Mouse (Mus musculus) large intestine, adult 2 months (tissue): ENCODE measurements at regions not wholly inside any gene's neighbourhood (a gene's known extent, or its start where the extent isn't known, plus 50 kb on each side); places are given as distances from the start of the nearest gene placed in this dataset.

ENCODE experiments used
- DNase-seq: peaks from one replicate; pipeline ENCODE4 v3.0.0-alpha.2; 2012; ENCODE audit warnings: low read depth, low spot score
- WGBS: fragments of 180-500 bp; shearing (Covaris S2); methylation state at CpG from one replicate; pipeline ENCODE4 v1.1.7; 2018; 5-methylcytosine and 5-hydroxymethylcytosine counted together

DNA sequence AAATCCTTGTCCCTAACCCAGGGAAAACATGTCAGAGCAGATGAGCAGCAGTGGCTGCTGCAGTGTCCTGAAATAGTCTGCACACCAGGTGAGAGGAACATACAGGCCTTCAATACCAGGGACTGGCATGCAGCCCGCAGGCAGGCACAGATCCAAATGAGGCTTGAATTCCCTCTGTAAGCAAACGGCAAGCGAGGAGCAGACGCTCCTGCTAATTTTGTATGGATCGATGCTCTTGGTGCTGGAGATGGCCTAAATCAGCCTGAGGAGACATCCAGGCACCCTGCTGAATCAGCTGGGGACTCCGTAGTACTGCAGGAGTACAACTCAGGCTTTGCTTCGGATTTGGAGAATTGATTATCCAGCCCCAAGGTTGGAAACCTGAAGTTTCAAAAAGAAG, 1273.2 kb downstream of the Gsdmc2 start:
- WGBS, result 72% methylated on average over 7 of the region's 7 CpGs
- no peak for DNase-seq

DNA sequence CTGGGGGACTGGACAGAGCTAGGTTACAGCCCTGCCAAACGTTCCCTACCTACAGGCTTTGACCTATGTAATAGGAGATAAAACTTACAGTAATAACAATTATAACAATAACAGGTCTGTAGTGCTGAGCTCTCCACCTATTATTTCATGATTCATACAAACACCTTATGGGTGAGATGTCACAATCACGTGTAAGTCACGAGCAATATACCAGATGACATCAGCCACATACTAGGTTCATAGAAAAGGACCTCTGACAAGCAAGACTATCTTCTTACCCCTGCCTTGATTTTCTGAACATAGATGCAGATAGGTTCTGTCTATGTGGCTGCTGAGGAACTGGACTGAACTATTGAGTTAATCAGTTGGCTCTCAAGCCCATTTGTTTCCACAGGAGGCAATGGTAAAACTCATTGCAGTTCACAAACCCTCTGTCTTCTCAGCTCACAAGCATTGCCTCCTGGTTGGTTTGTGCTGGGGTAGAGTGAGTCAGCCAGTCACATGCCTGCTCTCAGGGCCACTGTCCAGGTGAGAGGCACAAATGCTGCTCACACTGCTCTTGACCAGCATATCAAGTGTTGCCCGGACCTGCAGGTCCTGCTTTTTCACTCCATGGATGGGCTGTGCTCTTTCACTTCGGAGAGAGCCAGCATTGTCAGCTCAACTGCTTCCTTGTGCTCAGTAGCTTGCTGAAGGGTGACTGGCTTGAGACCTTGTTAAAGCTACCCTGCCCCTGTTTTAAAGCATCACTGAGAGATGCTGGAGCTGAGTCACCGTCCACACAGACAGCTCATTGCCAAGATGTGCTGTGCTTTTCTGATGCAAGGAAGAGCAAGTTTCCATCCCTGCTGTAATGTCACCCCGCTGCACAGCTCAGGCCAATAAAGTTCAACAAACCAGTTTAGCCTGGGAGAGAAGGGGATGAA, 1275.9 kb downstream of the Gsdmc2 start:
- WGBS, result 49% methylated on average over 7 of the region's 7 CpGs
- DNase-seq, result no peak

DNA sequence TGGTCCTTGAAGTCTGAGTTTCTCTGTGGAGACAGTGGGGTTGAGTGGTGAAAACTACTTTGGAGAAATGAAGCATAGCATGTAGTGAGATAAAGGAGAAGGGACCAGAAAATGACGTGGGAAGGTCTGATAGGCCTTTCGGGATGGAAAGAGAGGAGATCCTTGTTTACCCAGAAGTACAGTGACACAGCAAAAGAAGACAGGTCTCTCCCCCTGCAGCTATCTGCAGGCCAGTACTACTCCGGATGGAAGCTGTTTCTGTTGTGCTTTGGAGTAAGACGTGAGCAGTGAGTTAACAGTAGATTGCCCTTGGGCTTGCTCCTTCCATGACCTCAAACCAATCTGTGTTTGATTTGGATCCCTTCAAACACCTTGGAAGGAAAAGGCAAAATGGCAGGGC, 1277.5 kb downstream of the Gsdmc2 start:
- DNase-seq, result no peak
- 90% methylated on average over 4 of the region's 4 CpGs for WGBS

DNA sequence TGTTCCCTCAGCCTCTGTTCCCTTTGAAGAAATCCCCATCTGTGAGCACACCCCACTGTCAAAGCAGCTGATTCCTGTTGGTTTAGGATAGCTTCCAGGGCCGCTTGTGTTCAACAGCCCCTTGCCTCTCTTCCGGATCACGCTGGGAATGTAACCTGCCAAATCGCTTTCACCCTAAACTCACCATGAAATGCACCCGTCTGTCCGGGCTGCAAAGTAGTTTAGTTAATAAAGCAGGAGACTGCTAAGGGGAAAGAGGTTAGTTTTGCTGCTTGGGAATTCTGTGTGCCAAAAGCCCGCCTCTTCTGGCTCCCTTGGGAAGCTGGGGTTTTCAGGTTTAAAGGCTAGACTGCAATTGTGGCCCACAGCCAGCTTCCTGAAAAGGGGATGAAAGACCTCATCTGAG, 1278.9 kb downstream of the Gsdmc2 start:
- 12% methylated on average over 7 of the region's 7 CpGs for WGBS
- DNase-seq, result no peak

DNA sequence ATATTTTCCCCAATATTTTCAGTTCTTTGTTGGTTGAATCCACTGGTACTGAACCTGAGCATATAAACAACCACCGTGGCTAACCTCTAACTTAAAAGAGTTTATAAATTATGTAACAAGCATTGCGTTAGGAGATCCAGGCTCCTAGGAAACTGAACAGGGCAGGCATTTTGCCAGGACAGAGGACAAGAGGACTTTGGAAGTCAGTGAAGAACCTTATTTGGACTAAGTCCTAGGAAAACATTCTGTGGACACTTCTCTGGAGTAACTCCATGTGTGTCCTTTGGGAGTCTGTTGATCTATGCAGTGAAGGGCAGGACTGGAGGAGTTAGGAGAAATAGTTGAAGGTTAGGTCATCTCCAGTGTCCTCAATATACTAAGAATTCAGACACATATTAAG, 1311.7 kb downstream of the Gsdmc2 start:
- 58% methylated on average over 2 of the region's 2 CpGs for WGBS
- DNase-seq, result no peak

DNA sequence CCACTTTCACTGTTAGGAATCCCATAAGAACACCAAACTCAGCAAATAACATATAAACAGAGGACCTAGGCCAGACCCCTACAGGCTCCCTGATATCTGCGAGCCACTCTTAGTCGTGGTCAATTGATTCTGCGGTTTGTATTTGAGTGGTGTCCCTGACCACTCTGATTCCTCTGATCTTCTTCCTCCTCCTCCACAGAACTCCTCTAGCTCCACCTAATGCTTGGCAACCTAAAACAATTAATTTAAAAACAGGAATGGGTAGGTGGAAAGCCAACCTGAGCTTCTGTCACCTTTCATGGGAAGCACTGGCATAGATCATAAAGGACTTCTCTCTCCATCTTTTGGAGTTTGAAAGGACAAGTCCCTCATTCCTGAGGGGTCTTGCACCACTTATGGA, 1316.0 kb downstream of the Gsdmc2 start:
- 75% methylated on average over 3 of the region's 3 CpGs for WGBS
- no peak for DNase-seq

DNA sequence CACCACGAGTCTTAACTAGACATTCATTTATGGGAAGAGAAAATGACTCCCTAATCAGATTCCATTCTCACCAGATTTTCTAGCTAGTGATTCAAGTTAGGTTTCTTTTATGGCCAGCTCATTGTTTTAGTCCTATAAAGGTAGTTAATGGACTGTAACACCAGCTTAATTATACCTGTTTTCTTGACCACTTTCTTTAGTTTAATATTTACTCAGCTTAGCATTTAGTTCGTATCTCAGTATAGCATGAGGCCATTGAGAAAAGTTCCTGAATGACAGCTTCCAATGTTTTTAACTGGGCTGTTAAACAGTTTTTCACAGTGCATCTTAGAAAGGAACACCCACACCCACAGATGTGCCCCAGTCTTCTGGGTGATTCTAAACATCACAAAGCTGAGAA, 1320.3 kb downstream of the Gsdmc2 start:
- WGBS, result 23% methylated on average over 2 of the region's 2 CpGs
- DNase-seq, result no peak

DNA sequence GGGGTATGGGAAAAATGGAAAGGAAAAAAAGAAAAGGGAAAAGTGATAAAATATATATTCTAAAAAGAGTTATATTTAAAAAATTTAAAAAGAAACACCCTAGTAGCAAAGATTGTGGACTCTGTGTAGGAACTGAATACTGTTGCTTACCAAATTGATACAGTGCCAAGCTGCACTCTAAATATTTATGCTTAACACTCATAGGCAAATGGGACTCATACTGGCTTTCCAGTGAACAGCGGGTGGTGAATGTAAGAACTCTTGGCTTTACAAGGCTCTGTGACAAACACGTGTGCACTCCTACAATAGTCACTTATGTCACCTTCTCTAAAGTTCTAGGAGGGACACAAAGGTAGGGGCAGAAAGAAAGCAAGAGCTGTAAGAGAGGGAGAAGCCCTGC, 1320.8 kb downstream of the Gsdmc2 start:
- WGBS, result 53% methylated on average over 2 of the region's 2 CpGs

DNA sequence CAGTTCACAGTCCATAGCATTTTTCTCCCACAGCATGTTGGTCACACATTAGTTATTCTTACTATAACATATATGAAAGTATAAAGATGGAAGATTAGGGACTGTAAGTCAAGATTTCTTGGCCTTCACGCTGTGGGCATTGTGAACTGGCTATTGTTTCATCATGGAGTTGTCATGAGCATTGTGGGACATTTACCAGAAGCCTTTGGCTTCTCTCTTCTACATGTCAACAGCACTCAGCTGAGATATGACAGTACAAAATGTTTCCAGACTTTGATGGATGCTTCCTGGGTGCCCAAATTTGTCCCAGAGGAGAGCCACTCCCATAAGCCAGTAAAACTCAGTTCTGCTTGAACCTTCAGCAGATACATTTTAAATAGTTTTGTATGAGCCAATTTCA, 1331.5 kb downstream of the Gsdmc2 start:
- no peak for DNase-seq
- 81% methylated on average over 1 of the region's 1 CpGs for WGBS

More for the DNA sequence above, 1320.8 kb downstream of the Gsdmc2 start:
- no peak for DNase-seq

DNA sequence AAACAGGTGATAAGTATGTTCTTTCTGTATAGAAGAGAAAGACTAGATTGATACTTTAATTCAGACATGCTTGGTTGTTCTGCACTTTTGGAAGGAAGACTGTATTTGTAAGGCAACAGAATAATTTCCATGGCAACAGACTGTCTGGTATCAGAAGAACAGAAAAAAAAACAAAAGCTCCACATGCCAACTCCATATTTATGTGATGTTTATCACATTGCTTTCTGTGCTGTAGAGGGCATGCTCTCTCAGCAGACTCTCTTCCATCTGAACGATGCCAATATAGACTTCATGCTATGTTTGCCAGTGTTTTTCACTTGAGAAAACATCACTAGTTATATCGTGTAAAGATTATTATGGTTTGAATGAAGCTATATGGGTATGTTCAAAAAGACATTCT, 1333.5 kb downstream of the Gsdmc2 start:
- 70% methylated on average over 2 of the region's 2 CpGs for WGBS
- no peak for DNase-seq

DNA sequence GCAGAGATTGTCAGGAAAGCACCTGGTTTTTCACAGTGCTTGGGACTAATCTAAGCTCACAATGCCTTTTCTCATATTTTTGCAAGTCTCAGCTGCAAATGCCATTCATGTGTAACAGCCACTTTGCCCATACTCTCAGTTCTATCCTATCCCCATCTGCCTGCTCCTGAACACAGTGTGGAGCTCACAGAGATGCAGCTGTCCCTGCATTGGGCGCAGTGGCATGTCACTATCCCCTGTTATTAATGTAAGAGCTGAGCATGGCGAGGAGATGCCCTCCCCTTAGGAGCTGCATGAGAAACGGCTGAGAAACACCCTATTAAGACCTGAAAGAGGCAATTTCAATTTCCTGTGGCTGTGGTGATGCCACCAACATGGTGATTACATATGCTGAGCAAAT, 1341.1 kb downstream of the Gsdmc2 start:
- 76% methylated on average over 3 of the region's 3 CpGs for WGBS
- no peak for DNase-seq

DNA sequence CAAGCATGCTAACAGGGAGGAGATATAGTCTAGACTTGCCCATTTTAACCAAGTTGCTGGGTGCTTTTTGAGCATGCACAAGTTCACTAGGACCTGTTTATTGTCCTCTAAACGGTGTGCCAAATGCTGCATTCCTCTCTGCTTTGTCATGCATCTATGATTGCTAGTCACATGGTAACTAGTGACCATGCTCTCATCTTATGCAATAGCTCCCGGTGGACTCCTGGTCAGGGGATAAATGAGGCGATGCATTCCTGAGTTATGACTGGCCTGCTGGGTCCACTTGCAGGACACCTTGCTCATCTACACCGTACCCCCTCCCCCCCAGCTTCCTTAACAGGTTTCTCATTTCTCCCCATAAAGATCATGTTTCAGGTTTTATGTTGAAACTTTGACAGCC, 1344.0 kb downstream of the Gsdmc2 start:
- WGBS, result 29% methylated on average over 4 of the region's 4 CpGs
- DNase-seq, result no peak

DNA sequence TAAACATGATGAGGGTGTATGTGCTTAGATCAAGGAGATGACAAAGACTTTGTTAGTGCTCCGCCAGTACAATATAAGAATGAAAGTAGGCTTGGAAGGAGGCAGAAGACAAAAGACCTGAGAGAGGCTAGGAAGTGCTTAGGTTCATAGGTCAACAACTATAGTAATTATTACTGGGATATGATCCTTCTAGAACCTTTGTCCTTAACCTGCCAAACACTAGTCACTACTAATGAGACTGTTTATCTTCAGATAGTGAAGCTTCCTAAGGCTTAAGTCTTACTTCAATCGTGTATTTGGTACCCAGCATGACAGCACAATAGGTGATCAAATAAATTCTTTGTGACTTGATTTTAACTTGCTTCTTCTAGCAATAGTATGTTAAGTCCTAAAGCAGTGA, 1344.5 kb downstream of the Gsdmc2 start:
- DNase-seq, result no peak
- 63% methylated on average over 2 of the region's 2 CpGs for WGBS

DNA sequence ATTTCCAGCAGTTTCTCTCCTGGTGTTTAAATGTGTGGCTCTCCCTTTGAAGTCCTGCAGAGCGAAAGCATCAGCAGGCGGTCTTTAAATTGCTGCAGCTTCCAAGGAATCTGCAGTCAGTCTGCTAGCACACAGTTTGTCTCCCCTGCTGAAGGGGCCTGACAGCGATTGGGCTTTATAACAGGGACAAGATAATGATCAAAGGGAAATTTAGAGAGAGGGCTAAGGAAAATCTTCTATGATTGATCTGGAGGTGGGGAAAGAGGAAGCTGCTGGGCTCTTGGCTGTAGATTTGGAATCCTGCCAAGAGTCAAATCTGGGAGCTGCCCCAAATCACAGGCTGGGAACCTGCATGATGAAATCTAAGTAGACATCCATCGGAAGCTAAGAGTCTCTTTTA, 1348.8 kb downstream of the Gsdmc2 start:
- no peak for DNase-seq
- WGBS, result 47% methylated on average over 4 of the region's 4 CpGs

DNA sequence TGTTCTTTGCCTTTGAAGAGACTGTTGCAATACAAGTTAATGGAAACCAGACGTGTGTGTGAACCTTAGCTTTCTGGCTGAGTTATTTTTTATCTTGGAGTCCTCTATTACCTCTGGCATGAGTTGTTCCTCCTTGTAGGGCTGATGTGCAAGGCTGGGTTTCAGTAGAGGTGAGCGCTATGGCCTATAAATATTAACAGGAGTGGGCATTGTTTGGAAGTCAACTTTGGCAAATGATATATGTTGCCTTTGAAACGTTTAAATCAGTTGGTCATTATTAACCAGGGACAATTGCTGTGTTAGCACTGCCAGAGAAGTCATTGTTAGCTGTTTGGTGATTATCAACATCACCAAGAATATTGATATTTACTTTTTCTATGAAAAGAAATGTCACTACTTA, 1352.6 kb downstream of the Gsdmc2 start:
- DNase-seq, result no peak
- 58% methylated on average over 3 of the region's 3 CpGs for WGBS

DNA sequence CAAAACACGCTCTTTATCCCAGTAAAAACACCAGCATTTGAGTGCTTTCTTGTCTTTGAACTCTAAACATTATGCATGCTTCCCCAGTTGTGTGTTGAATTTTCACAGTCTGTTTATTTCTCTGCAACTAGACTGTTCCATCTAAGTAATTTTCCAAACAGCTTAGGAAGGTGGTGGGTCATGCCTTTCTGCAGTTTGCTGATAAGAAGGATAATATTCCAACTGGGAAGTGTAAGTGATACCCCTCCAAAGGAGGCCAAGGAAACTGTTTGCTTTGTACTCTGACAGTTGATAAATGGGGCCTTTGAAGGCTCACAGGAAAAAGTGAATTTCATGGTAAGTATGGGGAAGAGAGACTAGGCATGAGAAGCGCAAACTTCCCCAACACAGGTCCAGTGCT, 1354.4 kb downstream of the Gsdmc2 start:
- 77% methylated on average over 2 of the region's 2 CpGs for WGBS

DNA sequence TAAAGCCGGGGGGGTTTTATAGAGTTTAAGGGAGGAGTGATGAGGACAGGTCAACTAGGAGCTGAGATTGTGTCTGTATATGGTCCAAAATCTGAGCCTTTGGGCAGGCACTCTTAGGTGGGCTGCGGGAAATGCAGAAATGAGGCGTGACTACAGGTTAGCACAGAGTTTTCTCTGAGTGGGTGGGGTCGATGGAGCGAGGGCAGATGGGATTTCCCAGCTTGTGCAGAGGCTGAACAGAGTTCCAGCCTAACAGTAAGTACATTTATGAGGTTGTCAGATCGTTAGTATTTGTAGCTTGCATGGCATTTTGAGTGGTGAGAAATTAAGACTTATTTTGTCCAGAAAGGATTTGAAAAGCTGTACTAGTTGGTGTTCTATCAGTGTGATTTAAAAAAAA, 1358.4 kb downstream of the Gsdmc2 start:
- DNase-seq, result no peak
- 56% methylated on average over 6 of the region's 6 CpGs for WGBS

More for the DNA sequence above, 1354.4 kb downstream of the Gsdmc2 start:
- DNase-seq, result no peak

DNA sequence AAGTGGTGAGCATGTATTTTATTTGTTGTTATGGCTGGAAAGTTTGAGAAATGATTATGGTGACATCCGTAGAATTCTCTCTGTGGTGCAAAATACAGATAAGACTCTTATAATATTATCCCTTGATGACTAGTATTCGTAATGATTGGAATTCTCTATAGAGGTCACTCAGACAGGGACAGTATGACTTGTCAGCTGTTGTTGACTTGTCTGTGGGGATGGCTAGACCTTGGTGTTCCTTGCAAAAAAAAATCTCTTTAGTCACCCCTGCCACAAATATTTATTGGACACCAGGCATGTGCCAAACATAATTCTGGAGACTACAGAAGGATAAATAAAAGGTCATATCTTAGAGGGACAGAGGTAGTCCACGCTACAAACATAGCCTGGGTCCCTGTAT, 1360.6 kb downstream of the Gsdmc2 start:
- 79% methylated on average over 3 of the region's 3 CpGs for WGBS
- no peak for DNase-seq

DNA sequence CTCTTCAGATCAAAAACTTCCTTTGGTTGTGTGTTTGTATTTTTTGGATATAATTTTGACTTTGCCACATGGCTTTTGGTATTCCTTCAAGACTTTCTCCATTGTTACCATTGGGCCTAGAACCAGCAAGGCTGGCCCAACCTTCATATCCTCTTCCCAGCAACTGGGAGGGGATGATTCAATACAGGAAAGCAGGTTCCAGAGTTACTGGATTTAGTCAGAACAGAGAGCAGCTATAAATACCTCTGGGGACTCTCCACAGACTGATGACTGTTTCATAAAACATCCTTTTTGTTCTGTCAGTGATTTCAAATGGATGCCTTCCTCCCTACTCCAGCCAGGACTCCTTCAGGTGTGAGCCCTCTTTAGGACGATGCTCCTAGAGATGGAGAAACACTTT, 1361.4 kb downstream of the Gsdmc2 start:
- DNase-seq, result no peak
- 74% methylated on average over 1 of the region's 1 CpGs for WGBS

DNA sequence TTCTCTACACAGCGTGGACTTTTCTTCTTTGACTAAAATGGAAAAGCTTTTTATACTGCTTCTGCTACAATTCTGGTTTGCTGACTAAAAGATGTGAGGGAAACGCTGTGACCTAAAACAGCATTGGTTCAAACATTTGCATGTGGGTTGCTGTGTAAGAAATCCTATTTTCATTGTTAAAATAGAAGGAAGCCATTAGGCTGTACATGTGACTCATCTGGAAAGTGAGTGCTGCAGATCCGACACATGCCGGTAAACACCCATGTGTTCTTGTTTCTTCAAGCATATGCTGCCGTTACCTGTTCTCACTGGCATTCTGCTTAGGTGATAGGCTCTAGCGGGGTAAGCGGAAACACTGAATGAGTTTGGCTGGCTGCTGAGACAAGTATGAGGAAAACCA, 1362.6 kb downstream of the Gsdmc2 start:
- 89% methylated on average over 7 of the region's 7 CpGs for WGBS
- no peak for DNase-seq

DNA sequence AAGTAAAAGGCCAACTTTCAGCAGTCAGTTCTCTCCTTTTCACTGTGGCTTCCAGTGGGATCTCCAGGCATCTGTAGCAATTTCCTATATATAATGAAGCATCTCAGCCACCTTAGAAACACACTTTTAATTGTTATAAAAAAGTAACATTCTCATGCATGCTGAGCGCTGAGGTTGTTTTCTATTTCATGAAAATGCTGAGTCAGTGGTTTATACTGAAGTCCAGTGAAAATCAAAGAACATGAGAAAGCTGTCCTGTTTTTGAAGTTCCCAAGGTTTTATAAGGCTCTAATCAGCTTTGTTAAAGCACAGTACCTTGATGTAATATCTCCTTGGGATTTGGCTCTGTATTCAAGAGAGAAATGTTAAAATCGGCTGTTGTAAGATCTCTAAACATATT, 1367.2 kb downstream of the Gsdmc2 start:
- no peak for DNase-seq
- 87% methylated on average over 2 of the region's 2 CpGs for whole genome bisulfite sequencing

DNA sequence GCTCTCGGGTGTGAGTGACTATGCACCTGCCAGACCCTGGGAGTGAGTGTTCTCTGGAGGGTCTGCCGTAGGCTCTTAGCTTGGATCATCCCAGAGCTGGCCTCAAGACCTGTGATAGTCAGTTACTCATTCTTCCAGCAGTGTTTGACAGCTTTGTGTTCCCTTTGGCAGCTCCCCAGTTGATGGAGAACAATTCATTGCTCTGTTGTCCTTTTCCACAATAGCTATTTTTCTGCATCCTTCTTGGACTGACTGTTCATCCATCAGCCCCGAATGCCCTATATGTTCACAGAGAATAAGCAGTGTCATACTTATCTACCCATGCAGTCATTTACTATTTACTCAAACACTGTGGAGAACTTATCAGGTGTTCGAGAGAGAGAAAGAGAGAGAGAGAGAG, 1368.5 kb downstream of the Gsdmc2 start:
- 82% methylated on average over 4 of the region's 4 CpGs for WGBS
- no peak for DNase-seq
